In the genomic region with DNA sequence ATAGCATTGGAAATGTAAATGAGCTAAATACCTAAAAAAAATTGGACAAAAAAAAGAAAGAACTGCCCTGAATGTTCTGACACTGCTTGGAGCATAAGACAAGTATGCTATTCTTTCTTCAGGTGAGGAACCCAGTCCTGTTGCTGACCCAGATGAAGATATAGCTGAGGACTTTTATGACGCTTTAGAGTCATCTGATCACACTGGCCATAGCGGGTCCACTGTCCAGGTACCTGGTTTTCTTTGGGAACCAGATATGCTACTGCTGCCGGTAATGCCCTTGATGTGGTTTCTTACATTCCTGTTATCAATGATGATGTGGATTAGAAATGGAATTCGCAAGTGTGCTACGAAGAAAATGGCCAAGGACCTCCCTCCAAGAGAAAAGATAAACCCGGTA, we compare ENCODE assay signal across 26 mouse cellular contexts. TPM values are rescaled to one million over a fixed set of nuclear protein-coding genes. Genes with fewer than 3 reads are reported as not detected.
DNase-seq lines count a peak whose midpoint lies in the region; TF ChIP-seq lines count a peak whose summit lies in the region.
"Not testable (repeated sequence)": the region's sequence is repeated elsewhere in the genome, so short reads cannot be mapped to it uniquely, and the experiment has no call there.
"Had no signal": no experiment of that assay in that cellular context is flagged by ENCODE, and none has a peak within 500 bp of the region (broad histone marks: within the 10 kb centered on the region; RNA-seq: fewer than 3 reads in every experiment).

No protein-coding gene starts in this region.

- H3K36me3 ChIP-seq in thymus, adult 2 months (ENCODE audit: control insufficient read depth, insufficient read depth, low read length) = not testable (repeated sequence)

- H3K4me1 ChIP-seq in thymus, adult 2 months (replicated peaks; ENCODE audit: control insufficient read depth, insufficient read depth, low read length) = not testable (repeated sequence)

- not testable (repeated sequence) for H3K27ac ChIP-seq in thymus, adult 2 months (ENCODE audit: control insufficient read depth, insufficient read depth, low read length)

- TF ChIP-seq POLR2A in thymus, adult 2 months (IDR thresholded peaks at IDR 0.05; ENCODE audit: control insufficient read depth, extremely low read depth, insufficient read depth, low read length, poor library complexity) = not testable (repeated sequence)

- DNase-seq in B cell, adult 2 months = peak; percentile 2 to 9
- peak; percentile 9 for DNase-seq in cerebellum, adult 11-12 months
- DNase-seq in heart, adult 11 months = peak; percentile 93
- DNase-seq in heart, postnatal 25 days (ENCODE audit: low spot score) = peak; percentile 20
- peak; percentile 9 for DNase-seq in lung, postnatal 10 days
- peak; percentile 1 for DNase-seq in ovary, postnatal 14 days (ENCODE audit: low spot score)
- peak; percentile 10 for DNase-seq in thymus, adult 2 months
- DNase-seq in urinary bladder, postnatal 4 days (ENCODE audit: low spot score in 2 of 2) = peak; percentile 18 to 60

- intact Hi-C loops in heart, postnatal 25 days (cut with DNase I) = not testable (repeated sequence)

- not testable (repeated sequence) for H3K4me3 ChIP-seq in thymus, adult 2 months (ENCODE audit: control insufficient read depth, insufficient read depth, low read length)

- WGBS in thymus, adult 2 months = 83% methylated on average over 1 of the region's 6 CpGs

- TF ChIP-seq CTCF in thymus, adult 2 months (IDR thresholded peaks at IDR 0.05; ENCODE audit: borderline replicate concordance, control insufficient read depth, extremely low read depth, insufficient read depth, low read length, poor library complexity) = not testable (repeated sequence)

- H3K27me3 ChIP-seq in thymus, adult 2 months (ENCODE audit: control insufficient read depth, insufficient read depth, low read length) = not testable (repeated sequence)

RNA-seq across cellular contexts. Expression of gene Gm31371, which starts 31.1 kb away (rescaled TPM):
- not detected for total RNA-seq in heart, postnatal 25 days (2021)
- polyA plus RNA-seq in thymus, adult 2 months (2012; rRNA removed) = 0.04 TPM in 1 of 2 replicates, not detected in the other
- total RNA-seq: adrenal gland, adult 2 months; megakaryocyte, adult 5-6 weeks; MEL; neutrophil, adult 5-6 weeks had no signal
- polyA plus RNA-seq: embryonic facial prominence, embryonic 12.5 days; forebrain, embryonic 14.5 days; heart, embryonic 10.5 days; heart, embryonic 15.5 days; hindbrain, embryonic 13.5 days; intestine, embryonic 16.5 days; limb, embryonic 11.5 days; liver, embryonic 14.5 days; lung, adult 2 months; midbrain, embryonic 11.5 days; midbrain, embryonic 16.5 days; neural tube, embryonic 11.5 days; small intestine, adult 2 months; stomach, embryonic 16.5 days had no signal

Comparison
In these comparisons a context has a peak if more than half of its experiments do, and no peak if none do; other contexts are left out.
1. DNase-seq: peak in every context shown above with its lines; median percentile 93 in heart, adult 11 months; 39 in urinary bladder, postnatal 4 days; 20 in heart, postnatal 25 days; 10 in thymus, adult 2 months; 9 in cerebellum, adult 11-12 months; 9 in lung, postnatal 10 days; 6 in B cell, adult 2 months; 1 in ovary, postnatal 14 days.